Mouse (Mus musculus) ovary, adult 18-20 months (tissue): ENCODE measurements at regions not wholly inside any gene's neighbourhood (a gene's known extent, or its start where the extent isn't known, plus 50 kb on each side); places are given as distances from the start of the nearest gene placed in this dataset.
"Not testable (repeated sequence)": the region's sequence is repeated elsewhere in the genome, so short reads cannot be mapped to it uniquely, and the experiment has no call there.

ENCODE experiments used
- DNase-seq: peaks from one replicate; pipeline ENCODE4 v3.0.0; 2022; ENCODE audit warnings: low spot score, mixed read lengths

GRCm38 (mm10) chr7:73608070-73608803 lies 66.6 kb upstream of the Chd2 start:
- no peak for DNase-seq

GRCm38 (mm10) chr7:73607450-73608005 lies 65.9 kb upstream of the Chd2 start:
- no peak for DNase-seq

DNA sequence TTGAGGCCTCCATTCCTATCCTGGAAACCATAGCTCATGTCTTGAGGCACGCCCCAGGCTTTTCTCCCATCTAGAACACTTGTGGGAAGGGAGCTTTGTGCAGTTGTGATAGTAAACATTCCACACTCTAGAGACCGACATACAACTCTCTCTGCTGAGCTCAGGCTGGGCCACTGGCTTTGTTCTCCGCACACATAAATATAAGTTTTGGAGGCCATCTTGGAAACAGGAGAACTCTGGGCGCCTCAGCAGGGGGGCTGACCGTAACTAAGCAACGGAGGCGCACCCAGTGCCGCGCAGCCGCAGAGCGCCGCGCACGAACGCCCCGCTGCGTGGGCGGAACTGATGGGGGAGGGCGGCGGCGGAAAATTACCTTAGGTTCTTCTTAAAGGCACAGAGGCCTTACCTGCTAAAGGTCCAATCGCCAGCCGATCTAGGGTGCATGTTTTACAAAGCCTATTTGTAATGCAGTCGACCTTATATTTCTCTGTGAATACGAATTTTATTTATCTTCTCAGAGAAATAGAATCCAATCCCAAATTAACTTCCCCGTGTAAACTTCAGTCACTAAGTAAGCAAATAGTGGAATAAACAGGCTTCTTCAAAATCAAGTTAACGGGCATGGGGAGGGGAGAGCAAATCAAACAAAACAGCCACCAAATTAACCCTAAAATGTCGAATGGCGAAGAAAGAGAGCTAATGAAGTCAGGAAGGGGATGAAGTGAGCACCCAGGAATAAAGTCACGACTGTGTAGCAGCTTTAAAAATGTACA lies 65.2 kb upstream of the Chd2 start:
- DNase-seq, result peak; percentile 93

- DNase-seq, result no peak
These were observed 63.0 kb upstream of the Chd2 start for GRCm38 (mm10) chr7:73604597-73604996.

GRCm38 (mm10) chr7:73602815-73603551 lies 61.4 kb upstream of the Chd2 start:
- no peak for DNase-seq

GRCm38 (mm10) chr7:73601336-73601735 lies 59.7 kb upstream of the Chd2 start:
- no peak for DNase-seq

- DNase-seq, result no peak
These were observed 59.1 kb upstream of the Chd2 start for GRCm38 (mm10) chr7:73600776-73601175.

DNA sequence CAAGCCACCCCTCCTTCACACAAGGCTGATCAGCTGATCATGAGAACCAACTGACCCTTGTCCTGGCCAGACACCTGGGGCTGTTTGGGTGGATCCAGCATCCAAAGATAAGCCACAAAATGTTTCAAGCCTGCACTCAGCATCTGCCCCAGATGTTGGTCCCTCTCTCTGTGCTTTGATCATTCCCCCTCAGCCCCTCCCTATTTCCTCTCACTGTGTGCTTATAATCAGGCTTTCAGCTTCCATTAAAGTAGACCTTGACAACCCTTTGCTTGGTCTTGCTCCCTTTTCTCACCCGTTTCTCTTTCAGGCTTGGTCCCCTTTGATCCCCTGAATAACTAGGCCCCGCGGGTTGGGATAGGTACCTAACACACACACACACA lies 58.4 kb upstream of the Chd2 start:
- not testable (repeated sequence) for DNase-seq

GRCm38 (mm10) chr7:73599354-73600002 lies 57.8 kb upstream of the Chd2 start:
- no peak for DNase-seq

DNA sequence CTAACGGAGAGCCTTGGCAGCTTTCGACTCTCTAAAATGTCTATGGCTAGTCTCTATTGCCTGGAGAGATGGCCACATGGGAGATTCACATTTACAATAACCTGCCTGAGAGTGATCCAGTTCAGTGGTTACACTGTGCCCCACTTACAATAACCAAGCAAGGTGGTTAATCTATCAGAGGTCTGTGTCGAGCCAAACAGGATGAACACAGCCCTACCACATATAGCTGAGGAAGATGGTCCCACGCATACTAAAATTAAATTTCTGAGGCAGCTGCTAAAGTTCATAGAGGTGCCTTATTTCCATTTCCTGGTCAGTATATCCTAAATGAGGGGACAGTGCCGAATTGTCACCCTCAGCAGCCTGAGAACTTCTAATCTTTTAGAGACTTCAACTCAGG lies 56.3 kb upstream of the Chd2 start:
- DNase-seq, result no peak

- DNase-seq, result no peak
These were observed 55.5 kb upstream of the Chd2 start for GRCm38 (mm10) chr7:73596866-73597840.

- DNase-seq, result no peak
These were observed 54.8 kb upstream of the Chd2 start for GRCm38 (mm10) chr7:73596415-73596814.

DNA sequence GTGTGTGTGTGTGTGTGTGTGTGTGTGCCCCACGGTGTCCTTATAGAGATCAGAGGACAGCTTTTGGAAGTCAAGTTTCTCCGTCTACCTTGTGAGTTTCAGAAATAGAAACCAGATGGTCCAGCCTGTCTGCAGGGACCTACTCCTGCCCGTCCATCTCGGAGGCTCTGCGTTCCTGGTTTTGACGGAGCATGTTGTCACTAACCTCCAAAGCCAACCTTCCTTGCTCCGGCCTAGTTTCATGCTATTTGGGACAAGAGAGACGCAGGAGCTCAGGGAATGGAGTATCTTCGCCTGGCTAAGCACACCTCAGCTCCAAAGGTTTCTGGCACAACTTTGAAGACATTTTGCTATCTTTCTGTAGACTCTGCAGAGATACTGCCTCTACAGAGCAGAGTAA lies 54.2 kb upstream of the Chd2 start:
- DNase-seq, result no peak

GRCm38 (mm10) chr7:73595140-73595825 lies 53.7 kb upstream of the Chd2 start:
- DNase-seq, result peak; percentile 92

DNA sequence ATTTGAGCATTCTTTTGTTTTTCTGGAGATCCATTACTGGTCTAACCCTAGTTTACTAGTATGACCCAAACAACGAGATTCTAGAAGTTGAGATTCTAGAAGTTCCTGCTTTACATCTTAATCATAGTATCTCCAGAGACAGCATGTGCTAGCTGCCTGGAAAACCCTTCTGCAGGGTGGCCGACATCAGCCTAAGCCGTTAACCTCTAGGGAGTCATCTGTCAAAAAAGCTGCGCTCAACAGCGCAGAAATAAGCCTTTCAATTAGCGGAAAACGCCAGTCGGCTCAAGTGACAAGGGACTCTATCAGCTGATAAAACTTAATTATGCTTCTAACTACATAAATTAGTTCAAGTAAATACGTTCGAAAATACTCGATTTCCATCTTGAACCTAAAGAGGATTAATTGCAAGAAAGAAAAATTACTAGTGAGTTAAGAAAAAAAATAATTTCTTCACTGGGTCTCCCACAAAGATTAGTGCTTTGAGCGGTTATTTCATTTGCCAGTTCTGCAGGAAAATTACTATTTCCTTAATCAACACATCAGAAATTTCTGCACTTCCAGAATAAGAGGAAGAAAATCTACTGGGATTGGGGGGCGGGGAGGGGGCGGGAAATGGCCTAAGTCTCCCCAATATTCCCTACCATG lies 53.0 kb upstream of the Chd2 start:
- no peak for DNase-seq

DNA sequence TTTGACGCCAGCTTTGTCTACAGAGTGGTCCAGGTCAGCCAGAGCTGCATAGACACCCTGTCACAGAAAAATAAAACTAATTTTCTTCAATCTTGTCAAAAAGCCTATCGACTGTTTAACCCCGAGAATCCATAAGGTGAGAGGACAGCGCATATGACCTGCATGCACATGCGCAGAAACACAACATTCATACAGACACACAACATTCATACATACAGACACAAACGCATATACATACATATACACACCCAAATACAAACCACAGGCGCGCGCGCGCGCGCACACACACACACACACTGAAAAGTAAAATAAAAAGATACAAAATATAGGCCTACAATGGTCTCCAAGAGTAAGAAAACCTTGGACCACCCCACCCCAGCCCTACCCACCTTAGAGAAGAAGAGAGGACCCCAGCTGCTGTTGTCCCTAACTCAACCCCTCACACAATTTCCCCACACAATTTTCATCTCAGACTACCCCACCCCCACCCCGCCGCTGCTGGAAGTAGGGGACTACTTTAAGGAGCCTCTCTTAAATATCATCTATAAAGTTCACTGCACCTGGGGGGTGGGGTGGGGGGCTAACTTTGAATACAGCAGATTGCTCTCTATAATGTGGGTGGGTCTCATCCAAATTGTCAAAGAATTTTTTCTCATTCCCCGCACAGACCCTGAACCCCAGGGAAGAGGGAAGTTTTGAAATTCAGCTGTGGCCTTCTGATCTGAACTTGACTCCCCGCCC lies 52.2 kb upstream of the Chd2 start:
- DNase-seq, result no peak

DNA sequence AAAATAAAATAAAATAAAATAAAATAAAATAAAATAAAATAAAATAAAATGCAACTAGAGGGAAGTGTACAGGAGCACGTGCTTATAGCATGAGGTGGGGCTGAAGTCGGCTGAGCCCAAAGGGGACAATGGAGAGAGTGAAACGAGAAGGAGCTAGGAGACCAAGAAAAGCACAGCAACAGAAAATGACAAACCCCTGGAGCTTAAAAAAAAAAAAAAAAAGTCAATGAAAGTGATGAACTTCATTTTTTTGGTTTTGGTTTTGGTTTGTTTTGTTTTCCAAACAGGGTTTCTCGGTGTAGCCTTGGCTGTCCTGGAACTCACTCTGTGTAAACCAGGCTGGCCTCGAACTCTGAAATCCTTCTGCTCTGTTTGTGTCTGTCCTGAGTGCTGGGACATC lies 51.2 kb upstream of the Chd2 start:
- no peak for DNase-seq
